ENCODE assay signal across 8 mouse cellular contexts in the genomic region with DNA sequence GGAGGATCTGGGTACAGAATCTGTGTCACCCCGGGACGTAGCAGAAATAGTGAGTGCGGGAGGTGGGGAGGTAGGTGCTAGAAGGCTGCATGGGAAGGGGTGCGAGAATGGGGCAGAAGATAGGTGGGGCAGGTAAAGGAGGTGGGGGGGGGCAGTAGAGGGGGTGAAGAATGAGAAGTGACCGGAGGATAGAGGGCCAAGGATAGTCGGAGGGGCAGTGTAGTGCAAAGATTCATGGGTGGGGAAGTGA. TPM values are rescaled to one million over a fixed set of nuclear protein-coding genes. Genes with fewer than 3 reads are reported as not detected.
A peak's percentile ranks its signal among the peaks of the same experiment; 100 is the strongest.
DNase-seq lines count a peak whose midpoint lies in the region; ATAC-seq and TF ChIP-seq lines count a peak whose summit lies in the region.

No protein-coding gene starts in this region.

- TF ChIP-seq CTCF in gastrocnemius, adult 2 months (IDR thresholded peaks at IDR 0.05), result no peak
- no peak for TF ChIP-seq CTCF in testis, adult 2 months (IDR thresholded peaks at IDR 0.05; ENCODE audit: control insufficient read depth, insufficient read depth, insufficient replicate concordance, low read depth, low read length)

- TF ChIP-seq POLR2A in testis, adult 2 months (IDR thresholded peaks at IDR 0.05; ENCODE audit: control insufficient read depth, low read depth, low read length), result no peak

- peaks cover 13% of the 10 kb centered on the region for H3K4me1 ChIP-seq in testis, adult 2 months (ENCODE audit: control insufficient read depth, insufficient read depth, low read length)
- H3K4me1 ChIP-seq in limb, embryonic 15.5 days, result peaks cover 30% of the 10 kb centered on the region
- H3K4me1 ChIP-seq in stomach, embryonic 16.5 days (ENCODE audit: control insufficient read depth, insufficient read depth, low read length), result peaks cover 9% of the 10 kb centered on the region; the same call in 1 of the 2 replicates

- peak overlapping the region; percentile 79 for H3K4me2 ChIP-seq in limb, embryonic 15.5 days
- peak overlapping the region; percentile 76 for H3K4me2 ChIP-seq in stomach, embryonic 16.5 days (ENCODE audit: low read depth, low read length)

- peak overlapping the region; percentile 64 for H3K9ac ChIP-seq in limb, embryonic 15.5 days
- H3K9ac ChIP-seq in stomach, embryonic 16.5 days (ENCODE audit: low read length), result peak overlapping the region; percentile 91

- no peaks in the 10 kb centered on the region for H3K9me3 ChIP-seq in limb, embryonic 15.5 days
- H3K9me3 ChIP-seq in stomach, embryonic 16.5 days (replicated peaks; ENCODE audit: control insufficient read depth, low read length), result no peaks in the 10 kb centered on the region

- peak overlapping the region; percentile 88 for H3K4me3 ChIP-seq in gastrocnemius, adult 2 months
- H3K4me3 ChIP-seq in testis, adult 2 months (ENCODE audit: control insufficient read depth, low read depth, low read length), result peak overlapping the region; percentile 73
- H3K4me3 ChIP-seq in limb, embryonic 15.5 days, result peak overlapping the region; percentile 75
- H3K4me3 ChIP-seq in stomach, embryonic 16.5 days (replicated peaks; ENCODE audit: low read length), result peak overlapping the region; percentile 72

- no peaks in the 10 kb centered on the region for H3K27me3 ChIP-seq in testis, adult 2 months (ENCODE audit: control insufficient read depth, insufficient read depth, low read length)
- no peaks in the 10 kb centered on the region for H3K27me3 ChIP-seq in limb, embryonic 15.5 days
- no peaks in the 10 kb centered on the region for H3K27me3 ChIP-seq in stomach, embryonic 16.5 days (ENCODE audit: control insufficient read depth, insufficient read depth, low read length)

- under 1% methylated on average over 6 of the region's 6 CpGs for WGBS in limb, embryonic 15.5 days
- 1% methylated on average over 6 of the region's 6 CpGs for WGBS in stomach, embryonic 16.5 days

- intact Hi-C loops in gastrocnemius, adult 2 months (cut with DNase I), result loop anchor here (5.0 kb wide), 1 partner anchor 88 kb away; a partner anchor contains a TSS
- intact Hi-C loops in left cerebral cortex, postnatal 36 days (cut with DNase I), result loop anchor here (5.0 to 10.0 kb wide), 5 partner anchors 62 to 232 kb away; a partner anchor contains a TSS

- no peak for ATAC-seq in limb, embryonic 15.5 days (ENCODE audit: insufficient number of reproducible peaks, low FRiP score, low TSS enrichment, low read depth)
- ATAC-seq in stomach, embryonic 16.5 days (ENCODE audit: insufficient read depth, low FRiP score), result no peak

- peak overlapping the region; percentile 93 for H3K27ac ChIP-seq in gastrocnemius, adult 2 months
- no peak overlapping the region for H3K27ac ChIP-seq in testis, adult 2 months (ENCODE audit: control insufficient read depth, insufficient read depth, low read depth, low read length)
- H3K27ac ChIP-seq in limb, embryonic 15.5 days, result peak overlapping the region; percentile 87
- peak overlapping the region; percentile 87 for H3K27ac ChIP-seq in stomach, embryonic 16.5 days (ENCODE audit: low read length)

- no peak for DNase-seq in gastrocnemius, adult 2 months
- DNase-seq in gastrocnemius, adult 8-10 months (ENCODE audit: low spot score in 2 of 2), result no peak
- no peak for DNase-seq in testis, postnatal 14 days (ENCODE audit: low spot score)
- no peak for DNase-seq in left cerebral cortex, postnatal 36 days (ENCODE audit: low spot score in 2 of 2)
- DNase-seq in adipocyte (ENCODE audit: low spot score), result no peak

- no peaks in the 10 kb centered on the region for H3K36me3 ChIP-seq in testis, adult 2 months (ENCODE audit: control insufficient read depth, insufficient read depth, low read length)
- peaks cover 5% of the 10 kb centered on the region; the same call in 1 of the 2 replicates for H3K36me3 ChIP-seq in limb, embryonic 15.5 days
- H3K36me3 ChIP-seq in stomach, embryonic 16.5 days (ENCODE audit: control insufficient read depth, insufficient read depth, low read length), result no peaks in the 10 kb centered on the region

RNA-seq across cellular contexts. Expression of a gene that starts 0.7 kb away (rescaled TPM):
- 1 to 10 TPM; 3.5 to 8.5 TPM for total RNA-seq in gastrocnemius, adult 2 months (2021)
- 1 to 10 TPM; 1.9 to 5.0 (median 3.0) TPM for total RNA-seq in gastrocnemius, adult 8-10 months (2022)
- polyA plus RNA-seq in testis, adult 2 months (2012; rRNA removed), result 12.9 and 14.9 TPM in 2 replicates
- polyA plus RNA-seq in limb, embryonic 15.5 days (2015; fragmentation: Nextera tagmentation; extraction: Ambion mirVana), result 166 and 178 TPM in 2 replicates
- polyA plus RNA-seq in stomach, embryonic 16.5 days (2015; fragmentation: Nextera tagmentation; extraction: Ambion mirVana), result 120 and 129 TPM in 2 replicates
- total RNA-seq in left cerebral cortex, postnatal 36 days (2021), result 10 to 100 TPM; 11.9 to 12.1 TPM

RNA-seq across cellular contexts. Expression of a gene that starts 17.9 kb away (rescaled TPM):
- not detected for total RNA-seq in gastrocnemius, adult 2 months (2021)
- not detected for total RNA-seq in gastrocnemius, adult 8-10 months (2022)
- polyA plus RNA-seq in testis, adult 2 months (2012; rRNA removed), result 658 and 900 TPM in 2 replicates
- not detected in 2 replicates for polyA plus RNA-seq in limb, embryonic 15.5 days (2015; fragmentation: Nextera tagmentation; extraction: Ambion mirVana)
- not detected in 2 replicates for polyA plus RNA-seq in stomach, embryonic 16.5 days (2015; fragmentation: Nextera tagmentation; extraction: Ambion mirVana)
- total RNA-seq in left cerebral cortex, postnatal 36 days (2021), result not detected

RNA-seq across cellular contexts. Expression of a gene that starts 18.5 kb away (rescaled TPM):
- not detected for total RNA-seq in gastrocnemius, adult 2 months (2021)
- not detected for total RNA-seq in gastrocnemius, adult 8-10 months (2022)
- polyA plus RNA-seq in testis, adult 2 months (2012; rRNA removed), result not detected in 2 replicates
- polyA plus RNA-seq in limb, embryonic 15.5 days (2015; fragmentation: Nextera tagmentation; extraction: Ambion mirVana), result not detected in 2 replicates
- not detected in 2 replicates for polyA plus RNA-seq in stomach, embryonic 16.5 days (2015; fragmentation: Nextera tagmentation; extraction: Ambion mirVana)
- total RNA-seq in left cerebral cortex, postnatal 36 days (2021), result not detected

RNA-seq across cellular contexts. Expression of a gene that starts 30.0 kb away (rescaled TPM):
- not detected for total RNA-seq in gastrocnemius, adult 2 months (2021)
- not detected for total RNA-seq in gastrocnemius, adult 8-10 months (2022)
- 14.7 TPM in 2 replicates for polyA plus RNA-seq in testis, adult 2 months (2012; rRNA removed)
- not detected in 2 replicates for polyA plus RNA-seq in limb, embryonic 15.5 days (2015; fragmentation: Nextera tagmentation; extraction: Ambion mirVana)
- polyA plus RNA-seq in stomach, embryonic 16.5 days (2015; fragmentation: Nextera tagmentation; extraction: Ambion mirVana), result not detected in 2 replicates
- total RNA-seq in left cerebral cortex, postnatal 36 days (2021), result not detected

RNA-seq across cellular contexts. Expression of a gene that starts 30.0 kb away (rescaled TPM):
- total RNA-seq in gastrocnemius, adult 2 months (2021), result not detected
- not detected for total RNA-seq in gastrocnemius, adult 8-10 months (2022)
- 52.5 and 57.0 TPM in 2 replicates for polyA plus RNA-seq in testis, adult 2 months (2012; rRNA removed)
- polyA plus RNA-seq in limb, embryonic 15.5 days (2015; fragmentation: Nextera tagmentation; extraction: Ambion mirVana), result not detected in 2 replicates
- not detected in 2 replicates for polyA plus RNA-seq in stomach, embryonic 16.5 days (2015; fragmentation: Nextera tagmentation; extraction: Ambion mirVana)
- total RNA-seq in left cerebral cortex, postnatal 36 days (2021), result not detected
